Mouse (Mus musculus) gastrocnemius, adult 8-10 months (tissue): ENCODE data around the gene Actr6. TPM values are rescaled to one million over a fixed set of nuclear protein-coding genes. Genes with fewer than 3 reads are reported as not detected.

Experiments
- DNase-seq, 2 experiments: peaks; one replicate each; pipeline ENCODE4 v3.0.0; 2022; ENCODE audit warnings: low spot score in 2 of 2
- total RNA-seq, 4 experiments: library from RNA; stranded (reverse); gene quantifications; 2 replicates each; pipeline ENCODE4 v1.2.4; 2022

Actr6 gene
- 1 to 10 TPM; 5.3 to 8.2 (median 6.5) TPM for total RNA-seq

- DNase-seq, result peak; percentile 87
Measured at GRCm38 (mm10) chr10:89732001-89732794, at the start of gene Actr6. Gene Actr6 (minus strand): TSS chr10:89732295.

- DNase-seq, result no peak
Measured at GRCm38 (mm10) chr10:89776029-89776428, 43.9 kb upstream of the Actr6 start.

DNA sequence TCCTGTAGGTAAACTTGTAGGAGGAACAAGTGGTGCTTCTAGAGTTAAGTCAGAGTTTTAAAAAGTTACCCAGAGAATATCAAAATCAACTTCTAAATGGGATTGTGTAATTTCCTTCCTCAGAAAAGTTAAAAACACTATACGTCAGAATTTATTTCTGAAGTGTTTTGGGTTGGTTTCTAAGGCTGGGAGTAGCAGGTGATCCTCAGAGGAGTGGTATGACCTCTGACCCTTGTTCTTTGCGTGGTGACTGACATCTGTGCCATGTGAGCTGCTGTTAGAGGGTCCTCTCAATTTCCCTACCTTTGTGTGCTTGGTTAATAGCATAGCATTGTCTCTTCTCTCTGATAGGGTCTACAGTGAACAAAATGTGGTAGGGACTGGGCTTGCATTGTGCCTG, 39.8 kb upstream of the Actr6 start:
- DNase-seq, result no peak

DNA sequence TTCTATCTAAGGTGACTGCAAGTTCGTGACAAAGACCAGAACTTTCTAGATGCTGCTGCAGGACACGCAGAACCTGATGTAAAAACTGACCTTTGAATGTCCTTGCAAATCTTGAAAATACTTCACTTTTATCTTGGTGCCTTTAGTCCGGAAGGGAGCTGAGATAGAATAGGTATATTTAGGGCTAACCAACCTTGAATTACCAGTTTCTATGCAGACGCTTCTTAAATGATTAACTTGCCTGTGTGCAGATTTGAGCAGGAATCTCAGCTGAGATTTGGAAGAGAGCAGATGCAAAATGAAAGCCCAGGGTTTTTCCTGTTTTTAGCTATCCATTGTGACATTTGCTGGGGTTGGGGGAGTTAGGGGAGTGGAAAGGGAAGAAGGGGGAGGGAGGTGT, 37.0 kb upstream of the Actr6 start:
- DNase-seq, result no peak

- no peak for DNase-seq
Measured at GRCm38 (mm10) chr10:89768352-89769020, 36.4 kb upstream of the Actr6 start.

DNA sequence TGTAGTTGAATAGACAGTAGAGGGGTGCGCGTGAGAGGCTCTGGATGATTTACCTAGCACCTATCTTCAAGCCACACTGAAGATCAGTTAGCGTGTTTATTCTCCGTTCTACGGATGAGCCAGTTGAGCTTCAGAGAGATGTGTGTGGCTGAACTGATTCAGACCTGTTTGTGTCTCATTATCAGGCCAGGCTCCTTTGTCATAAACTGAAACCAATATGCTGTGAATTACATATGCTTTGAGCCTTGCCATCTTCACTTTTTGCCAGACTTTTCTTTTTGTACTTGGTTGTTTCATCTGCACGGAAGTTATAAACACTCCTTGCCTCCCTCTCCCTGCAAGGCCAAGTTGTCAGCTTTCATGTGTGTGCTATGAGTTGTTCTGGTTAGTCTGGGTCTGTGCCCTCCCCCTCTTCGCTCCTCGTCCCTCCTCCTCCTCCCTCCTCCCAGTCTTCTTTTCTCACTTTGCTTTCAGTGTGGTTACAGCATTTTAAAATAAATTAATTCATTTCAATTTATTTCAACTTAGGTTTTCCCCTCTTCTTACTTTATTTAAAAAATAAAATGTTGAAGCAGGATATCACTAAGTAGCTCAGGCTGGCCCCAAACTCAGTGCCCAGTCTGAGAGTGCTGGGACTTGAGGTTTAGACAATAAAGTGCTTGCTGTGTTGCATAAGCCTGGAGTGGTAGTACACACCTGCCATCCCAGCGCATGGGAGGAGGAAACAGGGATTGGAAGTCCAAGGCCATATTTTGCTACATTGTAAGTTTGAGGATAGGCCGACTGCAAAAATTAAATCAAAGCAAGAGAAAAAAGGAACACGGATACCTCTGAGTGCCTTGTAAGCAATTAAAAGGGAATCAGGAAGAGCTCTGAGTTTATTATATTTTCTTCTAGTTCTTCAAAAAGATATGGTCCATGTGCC, 34.0 kb upstream of the Actr6 start:
- DNase-seq, result no peak

DNA sequence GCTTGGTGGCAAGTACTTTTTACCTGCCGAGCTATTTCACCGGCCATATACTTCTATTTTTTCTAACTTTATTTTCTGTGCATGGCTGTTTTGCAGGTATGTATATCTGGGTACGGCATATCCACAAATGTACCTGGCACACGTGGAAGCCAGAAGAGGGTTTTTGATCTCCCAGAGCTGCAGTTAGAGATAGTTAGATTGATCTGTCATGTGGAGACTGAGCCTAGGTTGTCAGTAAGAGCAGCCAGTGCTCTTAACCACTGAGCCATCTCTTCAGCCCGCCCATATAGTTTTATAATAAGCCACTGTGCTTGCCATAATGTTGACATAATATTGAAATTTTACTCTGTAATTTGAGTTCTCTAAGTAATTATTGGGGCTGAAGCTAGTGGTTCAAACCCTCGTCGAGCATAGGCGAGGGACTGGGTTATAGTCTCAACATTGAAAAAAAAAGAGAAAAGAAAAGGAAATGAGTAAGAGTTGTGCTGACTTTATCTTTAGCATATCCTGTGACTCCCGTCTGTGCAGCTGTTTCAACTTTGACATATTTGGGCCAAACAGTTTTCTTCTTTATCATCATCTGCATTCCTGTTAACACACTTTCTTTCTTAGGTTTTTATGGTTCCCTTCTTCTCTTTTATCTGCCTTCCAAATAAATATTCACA, 32.5 kb upstream of the Actr6 start:
- no peak for DNase-seq

DNA sequence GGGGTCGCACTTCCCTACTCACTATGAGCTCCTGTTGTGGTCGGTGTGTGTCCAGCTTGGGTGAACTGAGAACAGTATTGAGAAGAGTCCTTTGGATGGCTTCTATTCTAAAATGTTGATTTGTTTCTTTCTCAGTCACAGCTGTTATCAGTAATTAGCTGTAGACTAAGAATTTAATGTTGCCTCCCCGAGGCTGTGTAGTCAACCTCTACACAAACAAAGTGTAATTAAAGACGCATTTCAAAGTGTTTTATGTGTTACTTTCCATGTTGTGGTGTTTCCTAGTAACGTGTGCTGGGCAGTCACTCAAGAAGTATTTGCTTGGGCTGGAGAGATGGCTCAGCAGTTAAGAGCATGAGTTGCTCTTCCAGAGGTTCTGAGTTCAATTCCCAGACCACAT, 28.7 kb upstream of the Actr6 start:
- no peak for DNase-seq

GRCm38 (mm10) chr10:89755231-89755630, 23.1 kb upstream of the Actr6 start:
- DNase-seq, result no peak

- DNase-seq, result no peak
Measured at GRCm38 (mm10) chr10:89751069-89751468, 19.0 kb upstream of the Actr6 start.

- no peak for DNase-seq
Measured at GRCm38 (mm10) chr10:89748619-89749018, 16.5 kb upstream of the Actr6 start.

DNA sequence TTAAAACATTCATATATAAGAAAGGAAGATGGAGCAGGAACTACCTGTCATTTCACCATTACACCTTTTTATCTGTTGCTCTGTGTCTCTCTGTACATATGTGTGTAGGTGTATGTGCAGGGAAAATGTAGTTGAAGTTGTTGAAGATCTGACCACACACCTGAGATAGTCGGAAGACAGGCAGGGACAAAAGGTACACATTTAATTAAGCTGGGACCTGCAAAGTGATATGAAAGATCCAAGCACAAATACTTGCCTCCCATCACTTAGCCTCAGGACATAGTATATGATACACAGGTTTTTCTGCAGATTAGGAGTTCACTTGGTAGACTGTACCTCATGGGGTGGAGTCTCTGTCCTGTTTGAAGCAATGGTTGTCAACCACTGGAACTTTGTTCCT, 15.8 kb upstream of the Actr6 start:
- DNase-seq, result no peak

GRCm38 (mm10) chr10:89747221-89747905, 15.3 kb upstream of the Actr6 start:
- DNase-seq, result no peak

DNA sequence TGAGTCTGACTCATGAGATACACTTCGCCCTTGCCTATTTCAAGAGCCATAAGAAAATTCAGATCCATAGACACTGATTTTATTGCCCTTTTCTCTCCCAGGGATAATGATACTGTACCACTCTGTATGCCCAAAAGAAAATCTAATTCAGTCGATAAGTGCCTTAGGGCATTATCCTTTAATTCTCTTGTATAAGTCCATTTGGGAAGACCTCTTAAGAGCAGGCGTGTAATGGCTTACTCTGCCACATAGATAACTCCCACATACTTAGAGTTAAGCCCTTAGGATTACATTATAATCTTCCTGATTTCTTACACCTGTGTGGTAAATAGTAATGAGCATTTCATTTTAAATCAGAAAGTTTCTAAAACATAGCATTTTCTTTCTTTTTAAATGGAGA, 14.5 kb upstream of the Actr6 start:
- DNase-seq, result no peak

DNA sequence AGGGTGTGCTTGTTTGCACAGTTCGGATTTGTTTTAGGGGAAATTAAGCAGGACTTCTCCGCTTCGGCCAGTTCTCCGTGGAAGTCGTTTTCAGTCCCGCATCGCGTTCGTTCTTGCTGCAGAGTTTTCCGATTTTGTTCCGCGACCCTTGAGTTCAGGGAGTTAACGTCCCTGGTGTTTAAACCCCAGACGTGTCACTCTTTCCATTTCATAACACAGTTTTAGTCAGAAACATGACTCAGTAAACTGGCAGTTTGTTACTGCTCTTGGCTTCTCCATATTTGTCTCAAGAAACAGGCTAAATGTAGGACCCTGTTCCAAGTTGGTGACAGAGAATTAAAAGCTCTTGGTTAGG, 13.5 kb upstream of the Actr6 start:
- no peak for DNase-seq

DNA sequence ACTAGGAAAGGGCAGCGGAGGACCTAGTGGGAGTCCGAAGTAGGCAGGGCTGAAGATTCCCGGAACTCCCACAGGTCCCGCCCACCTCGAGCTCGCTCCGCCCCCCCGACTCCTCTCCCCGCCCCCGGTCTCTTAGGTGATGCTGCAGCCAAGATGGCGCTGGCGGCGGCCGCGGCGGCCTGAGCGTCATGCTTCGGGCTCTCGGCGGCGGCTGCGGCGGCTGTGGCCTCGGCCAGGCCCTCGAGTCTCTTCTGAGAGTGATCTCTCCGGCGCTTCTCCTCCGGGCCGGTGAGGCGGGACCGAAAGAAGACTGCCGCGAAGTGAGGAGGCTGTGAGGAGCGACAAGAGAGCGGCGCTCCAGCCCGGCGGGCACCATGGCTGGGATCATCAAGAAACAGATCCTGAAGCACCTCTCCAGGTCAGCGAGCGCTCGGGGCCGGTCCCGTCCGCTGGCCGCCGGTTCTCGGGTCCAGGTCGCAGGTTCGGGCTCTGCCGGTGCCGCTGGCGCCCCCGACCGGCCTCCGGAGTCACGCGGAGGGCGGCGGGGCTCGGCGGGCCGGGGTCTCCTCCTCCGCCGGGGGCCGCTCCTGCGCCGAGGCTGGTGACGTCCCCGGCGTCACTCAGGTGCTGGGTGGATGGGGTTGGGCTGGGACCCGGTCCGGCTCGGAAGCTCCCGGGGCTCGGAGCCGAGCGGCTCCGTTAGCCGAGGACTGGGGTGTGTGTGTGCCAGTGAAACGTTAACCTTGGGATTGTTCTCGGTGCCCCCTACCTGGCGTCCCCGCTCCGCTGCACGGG, 13.0 kb upstream of the Actr6 start, which contains the start of gene Uhrf1bp1l:
Uhrf1bp1l (plus strand) TSS at position 121 of the 795 bp plus-strand sequence.
- DNase-seq, result peak; percentile 82 to 84

- no peak for DNase-seq
Measured at GRCm38 (mm10) chr10:89744341-89744740, 12.2 kb upstream of the Actr6 start.

- no peak for DNase-seq
Measured at GRCm38 (mm10) chr10:89743266-89743665, 11.2 kb upstream of the Actr6 start.

DNA sequence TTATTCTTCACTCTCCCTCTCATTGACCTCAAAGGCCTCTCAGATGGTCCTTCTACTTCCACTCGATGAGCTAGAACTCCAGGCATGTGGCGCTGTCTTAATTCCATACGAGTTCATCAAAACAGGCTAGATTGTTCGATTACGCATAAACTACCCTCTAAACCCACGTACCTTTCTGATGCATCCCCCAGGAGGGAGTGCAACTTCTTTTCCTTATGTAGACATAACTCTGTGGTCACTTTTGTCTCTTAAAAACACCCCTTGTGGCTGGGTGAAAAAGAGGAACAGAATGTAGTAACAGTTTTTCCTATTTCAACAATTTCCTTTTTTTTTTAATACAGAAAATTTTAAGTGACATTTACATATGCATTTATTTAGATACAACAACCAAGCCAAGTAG, 8.9 kb upstream of the Actr6 start:
- DNase-seq, result no peak

DNA sequence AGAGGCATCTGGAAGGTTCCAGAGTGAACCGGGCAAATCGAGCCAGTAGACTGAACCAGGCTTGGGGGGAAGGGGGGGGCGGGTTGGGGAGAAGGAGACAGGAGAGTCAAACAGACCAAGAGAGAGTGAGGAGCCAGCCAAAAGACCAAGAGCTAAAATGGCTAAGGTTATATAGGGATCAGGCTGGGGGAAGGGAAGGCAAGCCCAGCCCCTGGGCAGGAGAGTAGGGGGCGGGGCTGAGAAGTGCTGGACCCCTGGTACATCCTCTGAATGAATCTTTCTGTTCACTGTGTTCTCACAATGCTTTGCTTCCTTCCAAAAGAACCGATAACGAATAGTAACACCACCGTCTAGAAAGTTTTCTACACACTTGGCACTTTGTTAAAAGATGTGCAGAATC, 7.6 kb upstream of the Actr6 start:
- DNase-seq, result no peak
